Mouse (Mus musculus) cerebellum, adult 11-12 months (tissue): ENCODE results near the gene H2al1m.
"Not testable (repeated sequence)": the region's sequence is repeated elsewhere in the genome, so short reads cannot be mapped to it uniquely, and the experiment has no call there.

Experiments
- DNase-seq: peaks from one replicate; pipeline ENCODE4 v3.0.0; 2022

Gene H2al1m

GRCm38 (mm10) chrX:9283464-9283863 is at the start of gene H2al1m:
Gene H2al1m (plus strand): TSS chrX:9283764.
- DNase-seq = not testable (repeated sequence)

- peak; percentile 77 for DNase-seq
Observed at GRCm38 (mm10) chrX:9240737-9241591, 42.6 kb upstream of the H2al1m start.

GRCm38 (mm10) chrX:9243381-9243864 is 40.1 kb upstream of the H2al1m start:
- DNase-seq = peak; percentile 42

- DNase-seq = no peak
Observed at GRCm38 (mm10) chrX:9244603-9245336, 38.8 kb upstream of the H2al1m start.

- no peak for DNase-seq
Observed at GRCm38 (mm10) chrX:9248911-9249310, 34.7 kb upstream of the H2al1m start.

GRCm38 (mm10) chrX:9253990-9254389 is 29.6 kb upstream of the H2al1m start:
- DNase-seq = no peak

GRCm38 (mm10) chrX:9254901-9255300 is 28.7 kb upstream of the H2al1m start:
- DNase-seq = no peak

GRCm38 (mm10) chrX:9256766-9257165 is 26.8 kb upstream of the H2al1m start, which contains the start of gene Gm14862:
Gene Gm14862 (minus strand): TSS chrX:9256899.
- no peak for DNase-seq

- no peak for DNase-seq
Observed at GRCm38 (mm10) chrX:9257831-9258230, 25.7 kb upstream of the H2al1m start.

GRCm38 (mm10) chrX:9259267-9259666 is 24.3 kb upstream of the H2al1m start:
- no peak for DNase-seq

- DNase-seq = peak; percentile 71
Observed at GRCm38 (mm10) chrX:9271112-9271511, 12.5 kb upstream of the H2al1m start.

- DNase-seq = no peak
Observed at GRCm38 (mm10) chrX:9271947-9272459, 11.6 kb upstream of the H2al1m start.

GRCm38 (mm10) chrX:9272460-9273361 is 10.9 kb upstream of the H2al1m start, which contains the start of gene Xk:
Gene Xk (plus strand): TSS chrX:9272756.
- DNase-seq = peak; percentile 71

GRCm38 (mm10) chrX:9273377-9274002 is 10.1 kb upstream of the H2al1m start:
- no peak for DNase-seq

- no peak for DNase-seq
Observed at GRCm38 (mm10) chrX:9274321-9274720, 9.2 kb upstream of the H2al1m start.

GRCm38 (mm10) chrX:9293140-9293829 is 9.7 kb downstream of the H2al1m start:
- DNase-seq = not testable (repeated sequence)

- DNase-seq = no peak
Observed at GRCm38 (mm10) chrX:9298413-9298864, 14.9 kb downstream of the H2al1m start.

- no peak for DNase-seq
Observed at GRCm38 (mm10) chrX:9302791-9303190, 19.2 kb downstream of the H2al1m start.

- DNase-seq = no peak
Observed at GRCm38 (mm10) chrX:9303455-9303854, 19.9 kb downstream of the H2al1m start.

- not testable (repeated sequence) for DNase-seq
Observed at GRCm38 (mm10) chrX:9316457-9316856, 32.9 kb downstream of the H2al1m start.

- not testable (repeated sequence) for DNase-seq
Observed at GRCm38 (mm10) chrX:9327954-9328353, 44.4 kb downstream of the H2al1m start.
